Mouse (Mus musculus): ENCODE measurements around the gene Wdr4. TPM values are rescaled to one million over a fixed set of nuclear protein-coding genes. Genes with fewer than 3 reads are reported as not detected.
A peak's percentile ranks its signal among the peaks of the same experiment; 100 is the strongest.
"Not testable (repeated sequence)": the region's sequence is repeated elsewhere in the genome, so short reads cannot be mapped to it uniquely, and the experiment has no call there.

Gene Wdr4
- total RNA-seq, 2 experiments from 2014 or later: 22.1 to 25.0 TPM

- DNase-seq (ENCODE audit: low spot score in 2 of 2): peak; percentile 84 to 90
Measured at GRCm38 (mm10) chr17:31535871-31536629, 16.3 kb upstream of the Wdr4 start.

- no peak for DNase-seq (ENCODE audit: low spot score in 2 of 2)
Measured at GRCm38 (mm10) chr17:31535358-31535757, 15.6 kb upstream of the Wdr4 start.

GRCm38 (mm10) chr17:31532331-31532730 lies 12.6 kb upstream of the Wdr4 start:
- not testable (repeated sequence) for DNase-seq (ENCODE audit: low spot score in 2 of 2)

- DNase-seq (ENCODE audit: low spot score in 2 of 2): no peak
Measured at GRCm38 (mm10) chr17:31531441-31532158, 11.8 kb upstream of the Wdr4 start.

- DNase-seq (ENCODE audit: low spot score in 2 of 2): no peak
Measured at GRCm38 (mm10) chr17:31529314-31529713, 9.5 kb upstream of the Wdr4 start.

GRCm38 (mm10) chr17:31525816-31526215 lies 6.0 kb upstream of the Wdr4 start:
- DNase-seq (ENCODE audit: low spot score in 2 of 2): no peak

GRCm38 (mm10) chr17:31525114-31525513 lies 5.3 kb upstream of the Wdr4 start:
- no peak for DNase-seq (ENCODE audit: low spot score in 2 of 2)

GRCm38 (mm10) chr17:31521948-31522347 lies 2.2 kb upstream of the Wdr4 start:
- DNase-seq (ENCODE audit: low spot score in 2 of 2): peak in 1 of 2 experiments; percentile 23

GRCm38 (mm10) chr17:31520895-31521294 lies 1.1 kb upstream of the Wdr4 start:
- peak in 1 of 2 experiments; percentile 32 for DNase-seq (ENCODE audit: low spot score in 2 of 2)

GRCm38 (mm10) chr17:31519344-31519945 lies 335 bp downstream of the Wdr4 start:
- no peak for DNase-seq (ENCODE audit: low spot score in 2 of 2)

- no peak for DNase-seq (ENCODE audit: low spot score in 2 of 2)
Measured at GRCm38 (mm10) chr17:31514696-31515095, 5.1 kb downstream of the Wdr4 start.

- DNase-seq (ENCODE audit: low spot score in 2 of 2): no peak
Measured at GRCm38 (mm10) chr17:31512593-31512992, 7.2 kb downstream of the Wdr4 start.

- peak; percentile 84 to 92 for DNase-seq (ENCODE audit: low spot score in 2 of 2)
Measured at GRCm38 (mm10) chr17:31511792-31512495, 7.8 kb downstream of the Wdr4 start.

- no peak for DNase-seq (ENCODE audit: low spot score in 2 of 2)
Measured at GRCm38 (mm10) chr17:31510944-31511343, 8.8 kb downstream of the Wdr4 start.

- DNase-seq (ENCODE audit: low spot score in 2 of 2): no peak
Measured at GRCm38 (mm10) chr17:31506282-31506681, 13.5 kb downstream of the Wdr4 start.

- peak in 1 of 2 experiments; percentile 24 for DNase-seq (ENCODE audit: low spot score in 2 of 2)
Measured at GRCm38 (mm10) chr17:31505013-31505412, 14.8 kb downstream of the Wdr4 start.

GRCm38 (mm10) chr17:31503936-31504335 lies 15.8 kb downstream of the Wdr4 start:
- no peak for DNase-seq (ENCODE audit: low spot score in 2 of 2)

- no peak for DNase-seq (ENCODE audit: low spot score in 2 of 2)
Measured at GRCm38 (mm10) chr17:31503337-31503736, 16.4 kb downstream of the Wdr4 start.

- no peak for DNase-seq (ENCODE audit: low spot score in 2 of 2)
Measured at GRCm38 (mm10) chr17:31502261-31502927, 17.4 kb downstream of the Wdr4 start.

- no peak for DNase-seq (ENCODE audit: low spot score in 2 of 2)
Measured at GRCm38 (mm10) chr17:31500908-31501307, 18.9 kb downstream of the Wdr4 start.

GRCm38 (mm10) chr17:31500416-31500815 lies 19.4 kb downstream of the Wdr4 start:
- no peak for DNase-seq (ENCODE audit: low spot score in 2 of 2)
